Mouse (Mus musculus) liver, embryonic 13.5 days (tissue): ENCODE measurements around the gene Casp14. TPM values are rescaled to one million over a fixed set of nuclear protein-coding genes. Genes with fewer than 3 reads are reported as not detected.
"Not testable (repeated sequence)": the region's sequence is repeated elsewhere in the genome, so short reads cannot be mapped to it uniquely, and the experiment has no call there.

ENCODE experiments used
- ATAC-seq: fragments of 200-750 bp; cut with Nextera tagmentation; 2 replicates; pipeline ENCODE4 v1.8.0; 2017; ENCODE audit warnings: low read depth, mild to moderate bottlenecking, moderate number of reproducible peaks, moderate library complexity
- DNase-seq: peaks from one replicate; pipeline ENCODE4 v3.0.0; 2022
- H3K27ac ChIP-seq: fragments of 300-500 bp; sonication (generic); 2 replicates; pipeline ENCODE4 v1.5.1; 2015; ENCODE audit warnings: moderate library complexity, mild to moderate bottlenecking, inconsistent platforms
- H3K27me3 ChIP-seq: fragments of 300-500 bp; sonication (generic); 2 replicates; pipeline ENCODE4 v1.6.1; 2015; ENCODE audit warnings: mild to moderate bottlenecking, inconsistent platforms
- H3K36me3 ChIP-seq: fragments of 300-500 bp; sonication (generic); 2 replicates; pipeline ENCODE4 v1.6.1; 2015; ENCODE audit warnings: mild to moderate bottlenecking, inconsistent platforms
- H3K4me1 ChIP-seq: fragments of 300-500 bp; sonication (generic); replicated peaks from 2 replicates; pipeline ENCODE4 v1.6.1; 2015; ENCODE audit warnings: inconsistent platforms
- H3K4me2 ChIP-seq: fragments of 300-500 bp; sonication (generic); 2 replicates; pipeline ENCODE4 v1.6.1; 2015; ENCODE audit warnings: inconsistent platforms, mild to moderate bottlenecking, moderate library complexity
- H3K4me3 ChIP-seq: fragments of 300-500 bp; sonication (generic); replicated peaks from 2 replicates; pipeline ENCODE4 v1.5.1; 2015; ENCODE audit warnings: mild to moderate bottlenecking, inconsistent platforms
- H3K9ac ChIP-seq: fragments of 300-500 bp; sonication (generic); 2 replicates; pipeline ENCODE4 v1.6.1; 2015; ENCODE audit warnings: mild to moderate bottlenecking, inconsistent platforms
- H3K9me3 ChIP-seq: fragments of 300-500 bp; sonication (generic); replicated peaks from 2 replicates; pipeline ENCODE4 v1.6.1; 2016; ENCODE audit warnings: inconsistent platforms
- WGBS: fragments of 180-500 bp; shearing (Covaris S2); methylation state at CpG from one replicate; pipeline ENCODE4 v1.1.7; 2015; ENCODE audit not compliant: insufficient replicate concordance; 5-methylcytosine and 5-hydroxymethylcytosine counted together
- polyA plus RNA-seq: library from polyadenylated mRNA; unstranded; fragments of >200 nt; fragmentation: Nextera tagmentation; extraction: Ambion mirVana; gene quantifications from 2 replicates; pipeline ENCODE4 v1.2.1, GENCODE M21; 2015

The Casp14 gene
- polyA plus RNA-seq, 1 experiment from 2014 or later, result not detected

DNA sequence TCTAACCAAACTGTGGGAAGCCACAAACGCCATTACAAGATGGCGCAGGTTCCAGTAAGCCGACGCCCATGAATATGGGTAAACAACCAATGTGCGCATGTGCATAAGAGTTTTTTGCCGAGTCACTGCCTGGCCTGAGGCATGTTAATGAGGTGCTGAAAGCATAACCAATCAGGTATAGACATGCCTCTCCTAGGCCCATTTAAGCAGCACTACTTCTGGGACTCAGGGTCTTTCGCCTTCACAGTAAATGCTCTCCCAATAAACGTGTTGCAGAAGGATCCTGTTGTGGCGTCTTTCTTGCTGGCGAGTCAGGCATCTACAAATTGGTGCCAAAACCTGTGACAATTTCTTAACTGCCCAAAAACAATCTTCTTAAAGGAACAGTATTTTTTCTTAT, 51.4 kb downstream of the Casp14 start:
- H3K27ac ChIP-seq, H3K9me3 ChIP-seq, H3K4me3 ChIP-seq, H3K4me1 ChIP-seq, H3K4me2 ChIP-seq, H3K36me3 ChIP-seq, DNase-seq, ATAC-seq, H3K27me3 ChIP-seq, H3K9ac ChIP-seq: not testable (repeated sequence)
- WGBS, result 82% methylated on average over 10 of the region's 10 CpGs

DNA sequence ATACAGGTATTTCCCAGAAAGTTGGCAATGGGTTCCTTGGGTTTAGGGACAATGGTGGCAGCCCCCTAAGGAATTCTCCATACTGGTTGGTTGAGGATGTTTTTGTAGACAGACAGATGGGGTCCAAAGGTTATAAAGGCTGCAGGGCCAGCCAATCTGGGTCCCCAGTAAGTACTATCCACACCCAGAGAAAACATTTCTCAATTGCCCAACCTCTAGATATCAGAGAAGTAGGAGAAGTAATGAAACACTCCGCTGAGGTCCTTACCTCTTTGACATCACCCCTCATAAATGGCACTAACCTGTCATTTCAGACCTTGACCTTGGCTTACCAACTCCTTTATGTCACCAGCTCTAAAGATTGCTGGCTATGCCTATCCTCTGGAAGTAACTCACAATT, 53.5 kb downstream of the Casp14 start:
- ATAC-seq, result no peak
- H3K9me3 ChIP-seq, result no peaks in the 10 kb centered on the region

More for the DNA sequence above, 53.5 kb downstream of the Casp14 start:
- Histone ChIP-seq H3K4me2 (no peak overlapping the region), H3K36me3 (no peaks in the 10 kb centered on the region), H3K4me1 (no peaks in the 10 kb centered on the region), H3K4me3 (no peak overlapping the region), H3K27me3 (no peaks in the 10 kb centered on the region), H3K9ac (no peak overlapping the region), H3K27ac (no peak overlapping the region)
- no peak for DNase-seq
- WGBS, result 74% methylated on average over 1 of the region's 1 CpGs

Other genes with a start within 250 kb of the Casp14 start
- gene Olfr1358, start 200.9 kb downstream of the Casp14 start, polyA plus RNA-seq, result not detected in 2 replicates
- gene Ilvbl, start 143.9 kb downstream of the Casp14 start, polyA plus RNA-seq, result 16.7 and 17.4 TPM in 2 replicates
- 1.8 TPM in 2 replicates for gene Syde1, start 126.3 kb downstream of the Casp14 start, polyA plus RNA-seq
- not detected in 2 replicates for gene Olfr1357, start 100.2 kb downstream of the Casp14 start, polyA plus RNA-seq
- not detected in 2 replicates for gene Ccdc105, start 34.8 kb upstream of the Casp14 start, polyA plus RNA-seq
- 0.28 and 0.38 TPM in 2 replicates for gene Slc1a6, start 62.2 kb upstream of the Casp14 start, polyA plus RNA-seq
- not detected in 2 replicates for gene Olfr1356, start 133.9 kb upstream of the Casp14 start, polyA plus RNA-seq
- gene Olfr1355, start 157.2 kb upstream of the Casp14 start, polyA plus RNA-seq, result not detected in 2 replicates
- gene Olfr1354, start 194.9 kb upstream of the Casp14 start, polyA plus RNA-seq, result not detected in 2 replicates
- not detected in 2 replicates for gene Olfr8, start 232.3 kb upstream of the Casp14 start, polyA plus RNA-seq
- gene Olfr1353, start 245.0 kb upstream of the Casp14 start, polyA plus RNA-seq, result not detected in 2 replicates